Mouse (Mus musculus): ENCODE measurements around the gene Atoh1.

Atoh1 gene

GRCm38 (mm10) chr6:64728499-64729198 lies at the start of gene Atoh1:
Atoh1 (plus strand) TSS chr6:64729125.
- DNase-seq: no peak

- peak; percentile 2 for DNase-seq
Measured at GRCm38 (mm10) chr6:64683974-64684373, 45.0 kb upstream of the Atoh1 start.

GRCm38 (mm10) chr6:64684973-64685372 lies 44.0 kb upstream of the Atoh1 start:
- no peak for DNase-seq

- DNase-seq: no peak
Measured at GRCm38 (mm10) chr6:64688181-64688944, 40.6 kb upstream of the Atoh1 start.

- no peak for DNase-seq
Measured at GRCm38 (mm10) chr6:64694688-64695087, 34.2 kb upstream of the Atoh1 start.

GRCm38 (mm10) chr6:64703659-64704058 lies 25.3 kb upstream of the Atoh1 start:
- no peak for DNase-seq

- no peak for DNase-seq
Measured at GRCm38 (mm10) chr6:64727751-64728403, 1.0 kb upstream of the Atoh1 start.

GRCm38 (mm10) chr6:64729231-64730011 lies 496 bp downstream of the Atoh1 start:
- no peak for DNase-seq

- no peak for DNase-seq
Measured at GRCm38 (mm10) chr6:64730030-64730429, 1.1 kb downstream of the Atoh1 start.

- no peak for DNase-seq
Measured at GRCm38 (mm10) chr6:64730506-64731020, 1.6 kb downstream of the Atoh1 start.

GRCm38 (mm10) chr6:64731126-64731525 lies 2.2 kb downstream of the Atoh1 start:
- DNase-seq: no peak

GRCm38 (mm10) chr6:64731621-64732320 lies 2.8 kb downstream of the Atoh1 start:
- DNase-seq: no peak

GRCm38 (mm10) chr6:64733311-64733710 lies 4.4 kb downstream of the Atoh1 start:
- DNase-seq: no peak

GRCm38 (mm10) chr6:64734441-64735320 lies 5.8 kb downstream of the Atoh1 start:
- DNase-seq: no peak

- no peak for DNase-seq
Measured at GRCm38 (mm10) chr6:64736317-64736716, 7.4 kb downstream of the Atoh1 start.

- DNase-seq: no peak
Measured at GRCm38 (mm10) chr6:64742915-64743489, 14.1 kb downstream of the Atoh1 start.

GRCm38 (mm10) chr6:64754515-64754914 lies 25.6 kb downstream of the Atoh1 start:
- no peak for DNase-seq

- no peak for DNase-seq
Measured at GRCm38 (mm10) chr6:64763901-64764300, 35.0 kb downstream of the Atoh1 start.

- DNase-seq: no peak
Measured at GRCm38 (mm10) chr6:64773430-64773829, 44.5 kb downstream of the Atoh1 start.

Measured in thymus, postnatal 25 days (tissue).